ENCODE assay signal across 8 mouse cellular contexts in genomic region chr17:47974503-47974902, GRCm38 (mm10). TPM values are rescaled to one million over a fixed set of nuclear protein-coding genes. Genes with fewer than 3 reads are reported as not detected.
DNase-seq lines count a peak whose midpoint lies in the region; ATAC-seq and TF ChIP-seq lines count a peak whose summit lies in the region.

No protein-coding gene starts in this region.

- H3K4me2 ChIP-seq in lung, postnatal 0 days (replicated peaks; ENCODE audit: low read depth, low read length), result peak overlapping the region; percentile 81
- peak overlapping the region; percentile 89 for H3K4me2 ChIP-seq in heart, embryonic 15.5 days
- peak overlapping the region; percentile 74 for H3K4me2 ChIP-seq in limb, embryonic 15.5 days
- H3K4me2 ChIP-seq in stomach, postnatal 0 days (replicated peaks; ENCODE audit: low read depth), result peak overlapping the region; percentile 66

- H3K4me1 ChIP-seq in lung, postnatal 0 days (ENCODE audit: insufficient read depth, low read depth, low read length), result peaks cover 22% of the 10 kb centered on the region
- H3K4me1 ChIP-seq in heart, embryonic 15.5 days (replicated peaks), result peaks cover 53% of the 10 kb centered on the region
- H3K4me1 ChIP-seq in limb, embryonic 15.5 days, result peaks cover 46% of the 10 kb centered on the region
- H3K4me1 ChIP-seq in stomach, postnatal 0 days (replicated peaks; ENCODE audit: control insufficient read depth, insufficient read depth), result peaks cover 12% of the 10 kb centered on the region
- H3K4me1 ChIP-seq in thymus, adult 2 months (replicated peaks; ENCODE audit: control insufficient read depth, insufficient read depth, low read length), result peaks cover 3% of the 10 kb centered on the region; the same call in 1 of the 2 replicates

- H3K36me3 ChIP-seq in lung, postnatal 0 days (ENCODE audit: insufficient read depth, low read length), result no peaks in the 10 kb centered on the region
- no peaks in the 10 kb centered on the region for H3K36me3 ChIP-seq in heart, embryonic 15.5 days
- H3K36me3 ChIP-seq in limb, embryonic 15.5 days, result no peaks in the 10 kb centered on the region
- no peaks in the 10 kb centered on the region for H3K36me3 ChIP-seq in stomach, postnatal 0 days (ENCODE audit: control insufficient read depth, insufficient read depth, low read length)
- no peaks in the 10 kb centered on the region for H3K36me3 ChIP-seq in thymus, adult 2 months (ENCODE audit: control insufficient read depth, insufficient read depth, low read length)

- TF ChIP-seq POLR2A in thymus, adult 2 months (IDR thresholded peaks at IDR 0.05; ENCODE audit: control insufficient read depth, extremely low read depth, insufficient read depth, low read length, poor library complexity), result no peak

- TF ChIP-seq CTCF in lung, postnatal 0 days (IDR thresholded peaks at IDR 0.05), result no peak
- TF ChIP-seq CTCF in stomach, postnatal 0 days (IDR thresholded peaks at IDR 0.05; ENCODE audit: low read depth), result no peak
- TF ChIP-seq CTCF in thymus, adult 2 months (IDR thresholded peaks at IDR 0.05; ENCODE audit: borderline replicate concordance, control insufficient read depth, extremely low read depth, insufficient read depth, low read length, poor library complexity), result no peak

- no peaks in the 10 kb centered on the region for H3K27me3 ChIP-seq in lung, postnatal 0 days (replicated peaks; ENCODE audit: insufficient read depth, low read length)
- H3K27me3 ChIP-seq in heart, embryonic 15.5 days, result no peaks in the 10 kb centered on the region
- no peaks in the 10 kb centered on the region for H3K27me3 ChIP-seq in limb, embryonic 15.5 days
- H3K27me3 ChIP-seq in stomach, postnatal 0 days (ENCODE audit: control insufficient read depth, insufficient read depth, low read length), result no peaks in the 10 kb centered on the region
- peaks cover 16% of the 10 kb centered on the region; the same call in 1 of the 2 replicates for H3K27me3 ChIP-seq in thymus, adult 2 months (ENCODE audit: control insufficient read depth, insufficient read depth, low read length)

- no peaks in the 10 kb centered on the region for H3K9me3 ChIP-seq in lung, postnatal 0 days (ENCODE audit: low read length)
- H3K9me3 ChIP-seq in heart, embryonic 15.5 days (replicated peaks), result no peaks in the 10 kb centered on the region
- H3K9me3 ChIP-seq in limb, embryonic 15.5 days, result no peaks in the 10 kb centered on the region
- H3K9me3 ChIP-seq in stomach, postnatal 0 days (ENCODE audit: control insufficient read depth, low read length), result no peaks in the 10 kb centered on the region

- peak overlapping the region; percentile 39 for H3K4me3 ChIP-seq in lung, postnatal 0 days (ENCODE audit: low read depth, low read length)
- peak overlapping the region; percentile 53 for H3K4me3 ChIP-seq in heart, embryonic 15.5 days
- peak overlapping the region; percentile 39 for H3K4me3 ChIP-seq in limb, embryonic 15.5 days
- H3K4me3 ChIP-seq in stomach, postnatal 0 days (ENCODE audit: low read depth, low read length), result peak overlapping the region; percentile 35
- no peak overlapping the region for H3K4me3 ChIP-seq in thymus, adult 2 months (ENCODE audit: control insufficient read depth, insufficient read depth, low read length)

- no peak overlapping the region for H3K9ac ChIP-seq in lung, postnatal 0 days (replicated peaks; ENCODE audit: low read depth)
- peak overlapping the region; percentile 53 for H3K9ac ChIP-seq in heart, embryonic 15.5 days
- H3K9ac ChIP-seq in limb, embryonic 15.5 days, result peak overlapping the region; percentile 37; the same call in 1 of the 2 replicates
- H3K9ac ChIP-seq in stomach, postnatal 0 days (ENCODE audit: low read length), result peak overlapping the region; percentile 54; the same call in 1 of the 2 replicates

- TF ChIP-seq EP300 in lung, postnatal 0 days (IDR thresholded peaks at IDR 0.05), result no peak
- TF ChIP-seq EP300 in stomach, postnatal 0 days (optimal IDR thresholded peaks at IDR 0.05), result no peak

- 10% methylated on average over 13 of the region's 13 CpGs for WGBS in lung, postnatal 0 days
- 13% methylated on average over 13 of the region's 13 CpGs for WGBS in heart, embryonic 15.5 days
- 8% methylated on average over 13 of the region's 13 CpGs for WGBS in limb, embryonic 15.5 days
- WGBS in stomach, postnatal 0 days, result 15% methylated on average over 13 of the region's 13 CpGs
- 23% methylated on average over 13 of the region's 13 CpGs for WGBS in thymus, adult 2 months

- no peak for DNase-seq in lung, postnatal 0 days (ENCODE audit: low spot score)
- DNase-seq in lung, postnatal 14 days, result no peak
- DNase-seq in stomach, postnatal 0 days (ENCODE audit: low spot score), result no peak
- DNase-seq in cerebellum, adult 18-20 months, result no peak
- DNase-seq in thymus, adult 2 months, result no peak
- DNase-seq in urinary bladder, postnatal 14 days (ENCODE audit: low spot score), result no peak

- H3K27ac ChIP-seq in lung, postnatal 0 days (ENCODE audit: low read length), result peak overlapping the region; percentile 84
- H3K27ac ChIP-seq in heart, embryonic 15.5 days, result peak overlapping the region; percentile 87
- H3K27ac ChIP-seq in limb, embryonic 15.5 days, result peak overlapping the region; percentile 95
- H3K27ac ChIP-seq in stomach, postnatal 0 days (replicated peaks), result peak overlapping the region; percentile 92
- no peak overlapping the region for H3K27ac ChIP-seq in thymus, adult 2 months (ENCODE audit: control insufficient read depth, insufficient read depth, low read length)

- ATAC-seq in lung, postnatal 0 days, result no peak
- no peak for ATAC-seq in heart, embryonic 15.5 days (replicated peaks; ENCODE audit: insufficient number of reproducible peaks, insufficient read depth, low FRiP score, low read depth)
- ATAC-seq in limb, embryonic 15.5 days (ENCODE audit: insufficient number of reproducible peaks, low FRiP score, low TSS enrichment, low read depth), result no peak
- ATAC-seq in stomach, postnatal 0 days (ENCODE audit: low FRiP score, low TSS enrichment), result no peak; the same call in 1 of the 2 replicates

RNA-seq across cellular contexts. Expression of gene Foxp4, which starts 50.1 kb away (rescaled TPM):
- polyA plus RNA-seq in lung, postnatal 0 days (2015; fragmentation: Nextera tagmentation; extraction: Ambion mirVana), result 10.2 and 14.3 TPM in 2 replicates
- polyA plus RNA-seq in heart, embryonic 15.5 days (2015; fragmentation: Nextera tagmentation; extraction: Ambion mirVana), result 6.4 and 11.1 TPM in 2 replicates
- 18.2 and 22.4 TPM in 2 replicates for polyA plus RNA-seq in limb, embryonic 15.5 days (2015; fragmentation: Nextera tagmentation; extraction: Ambion mirVana)
- 14.6 and 17.9 TPM in 2 replicates for polyA plus RNA-seq in stomach, postnatal 0 days (2015; fragmentation: Nextera tagmentation; extraction: Ambion mirVana)
- 194 and 212 TPM in 2 replicates for polyA plus RNA-seq in thymus, adult 2 months (2012; rRNA removed)
